Mouse (Mus musculus) G1E (cell line): ENCODE results near the gene Dcdc2c. TPM values are rescaled to one million over a fixed set of nuclear protein-coding genes. Genes with fewer than 3 reads are reported as not detected.

Source experiments
- ATAC-seq: 2 replicates; pipeline ENCODE4 v1.8.0; 2016; ENCODE audit warnings: mild to moderate bottlenecking; ENCODE audit not compliant: insufficient number of reproducible peaks, poor library complexity, low FRiP score, severe bottlenecking; ENCODE audit errors: extremely low read depth
- DNase-seq: peaks from one replicate; pipeline ENCODE4 v3.0.0; 2012; ENCODE audit warnings: low spot score
- H3K27me3 ChIP-seq: 2 replicates; pipeline ENCODE4 v1.6.1; 2012; ENCODE audit warnings: mild to moderate bottlenecking, low read length, inconsistent platforms; ENCODE audit not compliant: insufficient read depth
- H3K36me3 ChIP-seq: replicated peaks from 2 replicates; pipeline ENCODE3; 2012; ENCODE audit warnings: mild to moderate bottlenecking, inconsistent platforms
- H3K4me1 ChIP-seq: 2 replicates; pipeline ENCODE4 v1.6.1; 2012; ENCODE audit warnings: low read depth, low read length, inconsistent platforms, mixed read lengths; ENCODE audit not compliant: insufficient read depth
- H3K4me3 ChIP-seq: 2 replicates; pipeline ENCODE4 v1.5.1; 2012; ENCODE audit warnings: low read depth, mild to moderate bottlenecking, inconsistent platforms, low read length, moderate library complexity, mixed read lengths
- H3K9me3 ChIP-seq: replicated peaks from 2 replicates; pipeline ENCODE4 v1.6.1; 2012; ENCODE audit warnings: inconsistent platforms
- CTCF ChIP-seq: IDR thresholded peaks from 2 replicates; pipeline ENCODE4 v1.5.1; 2012; ENCODE audit warnings: low read depth, low read length, inconsistent platforms, mixed read lengths
- GATA1 ChIP-seq: IDR thresholded peaks from 2 replicates; pipeline ENCODE4 v1.6.1; 2012; ENCODE audit warnings: borderline replicate concordance, low read length, inconsistent platforms, mixed read lengths
- GATA2 ChIP-seq: IDR thresholded peaks from 2 replicates; pipeline ENCODE4 v1.6.1; 2012; ENCODE audit warnings: low read depth, low read length, inconsistent platforms, borderline replicate concordance
- POLR2AphosphoS5 ChIP-seq: IDR thresholded peaks from 2 replicates; pipeline ENCODE4 v1.6.1; 2012; ENCODE audit warnings: low read depth, low read length, inconsistent platforms; ENCODE audit not compliant: insufficient replicate concordance
- TAL1 ChIP-seq: conservative IDR thresholded peaks from 2 replicates; pipeline ENCODE4 v1.6.1; 2012; ENCODE audit warnings: low read depth, low read length, inconsistent platforms, mixed read lengths
- polyA plus RNA-seq: library from polyadenylated mRNA; stranded (reverse); fragments of >175 nt; gene quantifications from 2 replicates; pipeline ENCODE4 v1.2.3, GENCODE M21; 2012
- total RNA-seq, 2 experiments: library from RNA; stranded (forward) in 1 of 2; stranded (reverse) in 1 of 2; fragments of 200-1000 nt in 1 of 2; fragments of >200 nt in 1 of 2; fragmentation: Nextera tagmentation in 1 of 2; gene quantifications; 2 replicates each; pipeline ENCODE4 v1.2.3; 2014 to 2017

Gene Dcdc2c
- total and polyA plus RNA-seq, 3 experiments: 0.16 TPM; not detected in 2

- H3K9me3 ChIP-seq: peaks cover 54% of the 10 kb centered on the region
- H3K27me3 ChIP-seq: no peaks in the 10 kb centered on the region
- no peaks in the 10 kb centered on the region for H3K36me3 ChIP-seq
- TF ChIP-seq TAL1 (no peak), POLR2AphosphoS5 (no peak), GATA1 (no peak), CTCF (no peak), GATA2 (no peak)
- DNase-seq (peak; percentile 9), ATAC-seq (no peak)
- H3K4me3 ChIP-seq: no peak overlapping the region
- no peaks in the 10 kb centered on the region for H3K4me1 ChIP-seq
These were observed 120.1 kb downstream of the Dcdc2c start for GRCm38 (mm10) chr12:28431832-28432728.

- Histone ChIP-seq H3K27me3 (no peaks in the 10 kb centered on the region), H3K36me3 (no peaks in the 10 kb centered on the region), H3K9me3 (peaks cover 66% of the 10 kb centered on the region), H3K4me3 (no peak overlapping the region), H3K4me1 (no peaks in the 10 kb centered on the region)
- DNase-seq: no peak
- TF ChIP-seq CTCF (no peak), POLR2AphosphoS5 (no peak), GATA1 (no peak), TAL1 (no peak), GATA2 (no peak)
- no peak for ATAC-seq
These were observed 122.3 kb downstream of the Dcdc2c start for GRCm38 (mm10) chr12:28429856-28430255.

GRCm38 (mm10) chr12:28416957-28417356 lies 135.2 kb downstream of the Dcdc2c start:
- no peak overlapping the region for H3K4me3 ChIP-seq
- TF ChIP-seq CTCF (no peak), GATA2 (no peak), POLR2AphosphoS5 (no peak), TAL1 (no peak), GATA1 (no peak)
- ATAC-seq (no peak), DNase-seq (no peak)
- no peaks in the 10 kb centered on the region for H3K27me3 ChIP-seq
- no peaks in the 10 kb centered on the region for H3K4me1 ChIP-seq
- peaks cover 26% of the 10 kb centered on the region for H3K9me3 ChIP-seq
- H3K36me3 ChIP-seq: no peaks in the 10 kb centered on the region

- Histone ChIP-seq H3K4me1 (no peaks in the 10 kb centered on the region), H3K4me3 (no peak overlapping the region), H3K36me3 (no peaks in the 10 kb centered on the region), H3K27me3 (no peaks in the 10 kb centered on the region), H3K9me3 (peaks cover 45% of the 10 kb centered on the region)
- TF ChIP-seq GATA2: no peak
- no peak for DNase-seq
- no peak for ATAC-seq
These were observed 144.4 kb downstream of the Dcdc2c start for GRCm38 (mm10) chr12:28407656-28408405.

GRCm38 (mm10) chr12:28402256-28402655 lies 149.9 kb downstream of the Dcdc2c start:
- peaks cover 39% of the 10 kb centered on the region for H3K9me3 ChIP-seq
- H3K36me3 ChIP-seq: no peaks in the 10 kb centered on the region
- H3K4me3 ChIP-seq: no peak overlapping the region
- ATAC-seq (no peak), DNase-seq (no peak)
- H3K4me1 ChIP-seq: no peaks in the 10 kb centered on the region
- TF ChIP-seq GATA1 (no peak), TAL1 (no peak), POLR2AphosphoS5 (no peak), CTCF (no peak), GATA2 (no peak)
- H3K27me3 ChIP-seq: no peaks in the 10 kb centered on the region

- TF ChIP-seq GATA2: no peak
- no peak for TF ChIP-seq POLR2AphosphoS5
- TF ChIP-seq TAL1: no peak
- no peak for TF ChIP-seq GATA1
- no peak for TF ChIP-seq CTCF
- ATAC-seq (no peak), DNase-seq (no peak)
- H3K27me3 ChIP-seq: no peaks in the 10 kb centered on the region
- H3K4me3 ChIP-seq: no peak overlapping the region
- H3K9me3 ChIP-seq: peaks cover 41% of the 10 kb centered on the region
- no peaks in the 10 kb centered on the region for H3K36me3 ChIP-seq
- no peaks in the 10 kb centered on the region for H3K4me1 ChIP-seq
These were observed 150.8 kb downstream of the Dcdc2c start for GRCm38 (mm10) chr12:28401372-28401771.
